Mouse (Mus musculus): ENCODE data around the gene Gusb. TPM values are rescaled to one million over a fixed set of nuclear protein-coding genes. Genes with fewer than 3 reads are reported as not detected.
"Not testable (repeated sequence)": the region's sequence is repeated elsewhere in the genome, so short reads cannot be mapped to it uniquely, and the experiment has no call there.

Gusb gene
- polyA plus RNA-seq, 1 experiment from 2014 or later = 20.6 TPM

DNA sequence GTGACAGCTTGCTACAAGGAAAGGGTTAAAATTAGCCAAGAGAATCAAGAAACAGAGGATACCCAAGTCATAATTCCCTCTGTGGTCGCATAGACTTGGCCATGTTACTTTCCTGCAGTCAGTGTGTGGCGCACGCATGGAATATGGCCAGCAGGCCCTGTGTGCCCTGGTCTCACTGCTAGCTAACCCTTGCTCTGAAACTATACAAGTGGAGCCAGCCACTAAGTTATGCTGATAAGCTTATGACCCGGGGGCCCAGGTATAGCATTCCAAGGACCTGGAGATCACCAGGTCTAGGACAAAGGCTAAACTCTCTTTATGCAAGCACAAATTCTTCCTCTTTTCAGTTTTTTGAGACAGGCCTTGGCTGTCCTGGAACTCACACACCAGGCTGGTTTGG, 37.9 kb upstream of the Gusb start:
- ATAC-seq (ENCODE audit: low FRiP score) = no peak
- Histone ChIP-seq H3K4me3 (replicated peaks) (no peak overlapping the region), H3K4me2 (no peak overlapping the region), H3K36me3 (replicated peaks) (peaks cover 70% of the 10 kb centered on the region), H3K27me3 (no peaks in the 10 kb centered on the region), H3K4me1 (no peaks in the 10 kb centered on the region), H3K27ac (no peak overlapping the region), H3K9ac (no peak overlapping the region), H3K9me3 (no peaks in the 10 kb centered on the region)
- 93% methylated on average over 4 of the region's 4 CpGs for WGBS

DNA sequence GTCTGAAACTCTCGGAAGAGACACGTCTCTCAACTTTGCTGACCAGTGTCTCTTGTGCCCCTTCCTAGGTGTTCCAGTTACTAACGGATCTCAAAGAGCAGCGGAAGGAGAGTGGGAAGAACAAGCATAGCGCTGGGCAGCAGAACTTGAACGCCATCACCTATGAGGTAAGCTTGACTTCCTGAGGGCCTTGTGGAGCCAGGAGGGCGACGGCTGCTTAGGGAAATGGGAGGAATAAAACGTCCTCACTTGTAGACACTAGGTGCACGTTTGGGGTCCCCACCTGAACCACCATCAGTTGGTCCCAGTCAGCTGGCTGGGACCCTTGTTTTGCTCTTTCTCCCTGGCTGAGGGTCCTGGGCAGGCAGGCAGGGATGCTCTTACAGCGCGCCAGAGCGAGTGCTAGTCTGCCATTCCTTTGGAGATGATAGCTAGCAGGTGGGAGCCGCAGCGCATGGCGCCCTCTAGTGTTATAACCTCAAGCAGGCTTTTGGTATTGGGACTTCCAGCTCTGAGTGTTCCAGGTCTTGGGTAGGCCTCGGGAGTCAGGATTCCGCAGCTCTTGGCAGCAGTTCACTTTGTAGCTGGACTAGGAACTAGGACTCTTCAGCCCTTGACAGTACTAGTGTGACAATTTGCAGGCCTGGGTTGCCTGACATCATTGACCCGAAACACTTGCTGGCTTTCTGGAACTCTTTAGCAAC, 35.1 kb upstream of the Gusb start:
- no peaks in the 10 kb centered on the region for H3K9me3 ChIP-seq
- H3K9ac ChIP-seq = no peak overlapping the region
- H3K27me3 ChIP-seq = no peaks in the 10 kb centered on the region
- no peak overlapping the region for H3K4me3 ChIP-seq (replicated peaks)
- H3K36me3 ChIP-seq (replicated peaks) = peaks cover 55% of the 10 kb centered on the region
- no peaks in the 10 kb centered on the region for H3K4me1 ChIP-seq
- no peak for ATAC-seq (ENCODE audit: low FRiP score)
- H3K4me2 ChIP-seq = no peak overlapping the region
- WGBS = 68% methylated on average over 19 of the region's 19 CpGs
- no peak overlapping the region for H3K27ac ChIP-seq

DNA sequence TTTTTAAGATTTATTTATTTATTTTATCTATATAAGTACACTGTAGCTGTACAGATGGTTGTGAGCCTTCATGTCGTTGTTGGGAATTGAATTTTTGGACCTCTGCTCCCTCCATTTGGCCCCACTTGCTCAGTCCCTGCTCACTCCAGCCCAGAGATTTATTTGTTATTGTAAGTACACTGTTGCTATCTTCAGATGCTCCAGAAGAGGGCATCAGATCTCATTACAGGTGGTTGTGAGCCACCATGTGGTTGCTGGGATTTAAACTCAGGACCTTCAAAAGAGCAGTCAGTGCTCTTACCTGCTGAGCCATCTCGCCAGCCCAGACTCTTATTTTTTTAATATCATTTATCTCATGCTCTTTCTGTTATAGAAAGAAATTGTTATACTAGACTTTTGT, 33.5 kb upstream of the Gusb start:
- H3K9ac ChIP-seq; ATAC-seq (ENCODE audit: low FRiP score); H3K4me1 ChIP-seq; H3K27ac ChIP-seq; H3K9me3 ChIP-seq; H3K27me3 ChIP-seq; H3K4me2 ChIP-seq; H3K4me3 ChIP-seq (replicated peaks): not testable (repeated sequence)
- 68% methylated on average over 2 of the region's 2 CpGs for WGBS
- H3K36me3 ChIP-seq (replicated peaks) = peaks cover 40% of the 10 kb centered on the region

DNA sequence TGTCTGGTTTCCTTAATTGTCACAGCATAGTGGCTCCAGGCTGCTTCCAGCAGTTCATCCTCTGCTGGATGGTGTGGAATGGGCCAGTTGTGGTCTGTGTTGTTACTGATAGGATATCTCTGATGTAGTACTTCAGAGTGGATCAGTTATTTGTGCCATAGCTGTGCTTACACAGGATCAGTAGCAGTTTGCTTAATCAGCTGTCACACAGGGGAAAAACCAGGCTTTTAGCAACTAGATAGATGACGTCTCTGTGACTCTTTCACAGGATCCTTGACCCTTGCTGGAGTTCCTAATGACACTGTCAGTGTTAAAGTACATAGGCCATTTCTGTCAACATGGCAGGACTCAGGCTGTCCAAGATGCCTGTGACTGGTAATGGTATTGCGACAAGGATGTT, 31.0 kb upstream of the Gusb start:
- no peak for ATAC-seq (ENCODE audit: low FRiP score)
- no peaks in the 10 kb centered on the region for H3K9me3 ChIP-seq
- WGBS = 83% methylated on average over 2 of the region's 2 CpGs
- peaks cover 10% of the 10 kb centered on the region; the same call in 1 of the 2 replicates for H3K4me1 ChIP-seq
- no peak overlapping the region for H3K9ac ChIP-seq
- H3K4me3 ChIP-seq (replicated peaks) = no peak overlapping the region
- no peaks in the 10 kb centered on the region for H3K27me3 ChIP-seq
- no peak overlapping the region for H3K27ac ChIP-seq
- peaks cover 23% of the 10 kb centered on the region for H3K36me3 ChIP-seq (replicated peaks)
- H3K4me2 ChIP-seq = no peak overlapping the region

DNA sequence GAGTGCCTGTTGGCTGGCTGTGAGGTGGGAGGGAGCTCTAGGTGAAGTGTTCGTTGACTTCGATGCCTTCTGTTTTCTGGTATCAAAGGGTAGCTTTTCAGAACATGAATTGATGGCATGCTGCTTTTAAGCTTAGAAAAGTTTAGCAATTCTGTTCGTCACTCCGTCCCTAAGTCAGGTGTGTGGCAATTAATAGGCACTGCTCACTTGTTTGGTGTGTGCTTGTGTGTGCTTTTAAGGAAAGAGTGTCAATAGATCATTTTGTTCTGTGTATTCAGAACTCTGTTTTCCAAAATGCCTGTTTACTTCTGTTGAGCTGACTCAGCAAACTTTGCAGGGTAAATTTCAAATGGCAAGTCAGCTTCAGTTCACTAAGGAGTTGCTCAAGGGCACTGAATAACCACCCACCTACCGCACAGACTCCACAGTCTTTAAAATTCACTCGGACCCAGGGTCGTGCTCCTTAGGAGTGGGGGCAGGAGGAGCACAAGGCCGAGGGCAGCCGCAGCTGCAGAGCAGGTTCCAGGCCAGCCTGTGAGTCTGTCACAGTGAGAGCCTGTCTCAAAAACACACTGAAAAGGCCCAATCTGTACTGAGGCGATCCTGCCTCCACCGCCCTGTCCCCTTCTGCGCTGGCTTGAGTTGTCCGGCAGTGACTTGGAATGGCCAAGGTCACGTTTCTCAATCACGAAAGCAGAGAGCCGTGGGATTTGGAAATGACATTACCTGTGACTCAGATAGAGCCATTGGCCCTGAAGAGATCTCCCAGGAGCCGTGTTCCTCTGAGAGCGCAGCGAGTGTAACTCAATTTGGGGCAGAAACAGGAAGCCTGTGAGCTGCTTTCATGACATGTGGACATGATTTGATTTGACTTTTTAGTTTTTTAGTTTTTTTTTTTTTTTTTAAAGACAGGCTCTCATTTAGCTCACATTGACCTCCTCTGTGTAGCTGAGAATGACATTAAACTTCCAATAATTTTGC, 28.9 kb upstream of the Gusb start:
- H3K4me1 ChIP-seq = peaks cover 10% of the 10 kb centered on the region; the same call in 1 of the 2 replicates
- no peaks in the 10 kb centered on the region for H3K9me3 ChIP-seq
- WGBS = 94% methylated on average over 19 of the region's 19 CpGs
- no peak overlapping the region for H3K4me3 ChIP-seq (replicated peaks)
- no peak for ATAC-seq (ENCODE audit: low FRiP score)
- peaks cover 11% of the 10 kb centered on the region for H3K27me3 ChIP-seq
- H3K36me3 ChIP-seq (replicated peaks) = peaks cover 12% of the 10 kb centered on the region; the same call in 1 of the 2 replicates
- no peak overlapping the region for H3K4me2 ChIP-seq
- no peak overlapping the region for H3K9ac ChIP-seq
- no peak overlapping the region for H3K27ac ChIP-seq

DNA sequence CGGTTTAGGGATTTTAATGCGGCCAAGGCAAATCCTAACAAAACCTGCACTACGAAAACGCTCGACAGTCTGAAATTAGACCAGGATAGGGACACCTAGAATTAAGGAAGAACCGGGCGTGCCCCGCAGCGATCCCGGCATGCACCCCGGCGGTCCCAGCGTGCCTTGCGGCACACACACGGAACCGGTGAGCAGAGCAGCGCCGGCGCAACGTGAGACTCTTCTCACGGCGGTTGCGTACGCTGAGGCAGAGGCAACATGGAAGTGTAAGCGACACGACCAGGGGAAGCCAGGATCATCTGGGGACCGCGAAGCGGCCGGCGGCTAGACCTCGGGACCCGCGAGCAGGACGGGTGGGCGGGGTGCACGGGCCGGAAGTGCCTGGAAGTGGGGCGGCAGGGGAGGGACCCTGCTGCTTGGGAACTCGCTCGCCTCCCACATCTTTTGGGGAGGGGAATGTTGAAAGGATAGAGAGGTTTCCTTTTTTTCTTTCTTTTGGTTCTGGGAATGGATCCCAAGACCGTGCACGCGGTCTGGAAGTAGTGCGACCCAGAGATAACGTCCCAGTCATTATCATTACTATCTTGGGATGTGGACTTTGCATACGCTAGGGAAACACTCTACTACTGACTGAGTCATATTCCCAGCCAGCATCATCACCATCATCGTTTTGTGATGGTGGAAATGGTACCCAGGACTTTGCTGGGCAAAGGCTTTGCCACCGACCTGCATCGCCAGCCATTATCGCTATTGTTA, 26.5 kb upstream of the Gusb start, which contains the start of the genes Asl and Crcp:
Gene Asl, minus strand, starts transcription at position 106 of the 756 bp plus-strand sequence.
Gene Crcp, plus strand, starts transcription at position 149 of the 756 bp plus-strand sequence.
- Histone ChIP-seq H3K4me2 (peak within 1 kb of the TSS; percentile 75), H3K9ac (peak within 1 kb of the TSS; percentile 83), H3K4me1 (peaks cover 13% of the 10 kb centered on the region; the same call in 1 of the 2 replicates), H3K27me3 (peaks cover 11% of the 10 kb centered on the region), H3K27ac (peak within 1 kb of the TSS; percentile 94), H3K4me3 (replicated peaks) (peak within 1 kb of the TSS; percentile 79), H3K36me3 (replicated peaks) (no peaks in the 10 kb centered on the region), H3K9me3 (no peaks in the 10 kb centered on the region)
- ATAC-seq (ENCODE audit: low FRiP score) = peak; percentile 82
- 2% methylated on average over 50 of the region's 51 CpGs for whole genome bisulfite sequencing

DNA sequence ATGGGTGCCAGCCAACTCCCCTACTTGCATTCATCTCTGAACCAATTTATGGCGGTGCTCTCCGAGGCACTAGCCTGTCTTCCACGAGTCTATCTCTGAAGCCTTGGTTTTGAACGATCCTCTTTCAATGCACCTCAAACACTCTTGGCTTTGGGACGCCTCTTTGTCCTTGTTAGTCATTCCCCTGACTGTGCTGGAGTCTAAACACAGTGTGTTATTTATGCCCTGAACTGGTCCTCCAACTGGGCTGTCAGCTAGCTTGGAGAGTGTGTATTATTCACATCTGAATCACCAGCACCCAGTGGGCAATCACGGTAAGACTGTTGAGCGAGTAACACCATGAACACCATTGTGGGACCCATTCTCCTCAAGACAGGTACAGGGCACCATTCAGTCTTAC, 24.8 kb upstream of the Gusb start:
- no peak for ATAC-seq (ENCODE audit: low FRiP score)
- no peaks in the 10 kb centered on the region for H3K9me3 ChIP-seq
- whole genome bisulfite sequencing = 87% methylated on average over 7 of the region's 7 CpGs
- H3K36me3 ChIP-seq (replicated peaks) = no peaks in the 10 kb centered on the region
- H3K9ac ChIP-seq = no peak overlapping the region
- no peak overlapping the region for H3K27ac ChIP-seq
- H3K27me3 ChIP-seq = peaks cover 11% of the 10 kb centered on the region
- H3K4me2 ChIP-seq = no peak overlapping the region
- no peak overlapping the region for H3K4me3 ChIP-seq (replicated peaks)
- peaks cover 18% of the 10 kb centered on the region; the same call in 1 of the 2 replicates for H3K4me1 ChIP-seq

DNA sequence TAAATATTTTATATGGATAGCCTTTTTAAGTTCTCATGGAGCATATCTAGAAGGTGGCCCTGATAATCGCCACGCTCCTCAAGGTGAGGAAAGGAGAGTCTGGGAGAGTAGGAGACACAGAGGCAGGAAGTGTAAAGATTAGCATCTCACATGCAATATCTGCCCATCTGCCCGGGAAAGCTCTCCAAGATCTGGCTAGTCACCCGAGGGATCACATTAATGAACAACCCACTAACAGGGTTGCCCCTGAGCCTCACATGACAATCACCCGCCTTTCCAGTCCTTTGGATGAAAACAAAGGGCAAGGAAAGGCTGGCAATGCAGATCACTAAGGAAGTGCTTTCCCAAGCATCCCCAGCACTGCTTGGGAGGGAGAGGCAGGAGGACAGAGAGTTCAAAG, 24.3 kb upstream of the Gusb start:
- Histone ChIP-seq H3K36me3 (replicated peaks) (no peaks in the 10 kb centered on the region), H3K27ac (no peak overlapping the region), H3K4me1 (peaks cover 18% of the 10 kb centered on the region; the same call in 1 of the 2 replicates), H3K4me3 (replicated peaks) (no peak overlapping the region), H3K9ac (no peak overlapping the region), H3K9me3 (no peaks in the 10 kb centered on the region), H3K4me2 (no peak overlapping the region), H3K27me3 (peaks cover 11% of the 10 kb centered on the region)
- ATAC-seq (ENCODE audit: low FRiP score) = no peak
- WGBS = 79% methylated on average over 5 of the region's 5 CpGs

DNA sequence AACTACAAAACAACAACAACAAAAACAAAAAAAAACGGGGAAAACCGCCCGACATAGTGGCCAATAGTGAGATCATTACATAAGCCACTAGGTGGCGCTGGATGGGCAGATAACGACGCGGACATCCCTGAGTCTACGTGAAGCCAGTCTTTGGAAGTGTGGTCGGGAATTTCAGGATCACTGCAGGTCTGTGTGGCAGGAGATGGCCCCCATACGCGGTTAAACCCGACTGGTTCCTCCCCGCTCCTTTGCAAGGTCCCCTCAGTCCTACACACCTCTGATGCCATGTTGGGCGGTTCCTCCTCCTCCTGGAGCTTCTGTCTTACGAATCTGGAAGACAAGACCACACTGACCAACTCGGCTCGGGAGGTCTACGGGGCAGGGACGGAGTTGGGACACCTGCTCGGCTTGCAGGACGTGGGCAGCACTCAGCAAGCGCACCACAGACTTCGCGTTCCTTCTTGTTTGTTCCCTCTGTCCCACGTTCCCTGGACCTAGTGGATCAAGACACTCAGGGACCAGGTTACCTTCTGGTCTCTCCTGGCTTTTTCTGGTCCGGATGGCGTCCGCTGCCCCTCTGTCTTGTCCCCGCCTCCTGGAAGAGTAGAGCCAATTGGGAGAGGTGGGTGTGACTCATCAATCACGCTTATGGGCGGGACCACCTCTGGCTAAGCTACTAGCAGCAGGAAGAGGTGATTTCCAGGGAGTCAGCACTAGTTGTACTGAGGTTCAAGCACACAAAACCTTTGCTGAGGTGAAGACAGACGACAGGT, 21.1 kb upstream of the Gusb start:
- peak overlapping the region; percentile 65 for H3K27ac ChIP-seq
- peaks cover 11% of the 10 kb centered on the region for H3K27me3 ChIP-seq
- ATAC-seq (ENCODE audit: low FRiP score) = peak; percentile 92
- peak overlapping the region; percentile 53 for H3K9ac ChIP-seq
- peak overlapping the region; percentile 76 for H3K4me2 ChIP-seq
- H3K36me3 ChIP-seq (replicated peaks) = no peaks in the 10 kb centered on the region
- WGBS = under 1% methylated on average over 32 of the region's 32 CpGs
- H3K9me3 ChIP-seq = no peaks in the 10 kb centered on the region
- H3K4me1 ChIP-seq = peaks cover 8% of the 10 kb centered on the region; the same call in 1 of the 2 replicates
- H3K4me3 ChIP-seq (replicated peaks) = peak overlapping the region; percentile 59

DNA sequence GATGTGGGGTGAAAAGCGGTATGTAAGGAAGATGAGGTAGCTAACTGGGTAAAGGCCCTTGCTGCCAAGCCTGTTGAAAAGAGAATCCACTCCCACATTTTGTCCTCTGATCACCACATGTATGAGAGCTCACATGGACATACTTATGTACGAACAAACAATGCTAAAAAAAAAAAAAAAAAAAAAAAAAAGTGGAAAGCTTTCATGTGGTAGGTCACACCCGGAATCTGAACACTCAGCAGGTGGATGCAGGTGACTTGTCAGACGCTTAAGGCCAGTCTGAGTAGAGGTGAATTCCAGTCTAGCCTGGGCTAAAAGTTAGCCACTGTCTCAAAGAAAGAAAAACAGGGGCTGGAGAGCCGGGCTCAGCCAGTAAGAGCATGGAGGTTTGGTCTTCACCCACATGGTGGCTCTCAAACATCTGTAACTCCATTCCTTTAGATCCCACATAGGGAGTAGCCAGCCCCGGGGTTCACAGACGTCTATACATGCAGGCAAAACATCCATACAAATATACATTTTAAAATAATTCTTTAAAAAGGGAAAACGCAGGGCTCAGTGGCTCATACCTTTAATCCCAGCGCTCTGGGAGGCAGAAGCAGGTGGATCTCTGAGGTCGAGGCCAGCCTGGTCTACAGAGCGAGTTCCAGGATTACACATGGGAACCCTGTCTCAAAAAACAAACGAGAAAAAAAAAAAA, 20.4 kb upstream of the Gusb start:
- 44% methylated on average over 12 of the region's 12 CpGs for WGBS
- Histone ChIP-seq H3K9me3 (no peaks in the 10 kb centered on the region), H3K27me3 (peaks cover 7% of the 10 kb centered on the region), H3K27ac (no peak overlapping the region), H3K4me2 (peak overlapping the region; percentile 76), H3K36me3 (replicated peaks) (no peaks in the 10 kb centered on the region), H3K4me3 (replicated peaks) (peak overlapping the region; percentile 59; the same call in 1 of the 2 replicates), H3K4me1 (peaks cover 8% of the 10 kb centered on the region; the same call in 1 of the 2 replicates), H3K9ac (0 out of 2 replicates have a peak overlapping the region, but pooled peaks have one; percentile 25)
- ATAC-seq (ENCODE audit: low FRiP score) = 0 out of 2 replicates have a peak, but pooled peaks have one; percentile 1

DNA sequence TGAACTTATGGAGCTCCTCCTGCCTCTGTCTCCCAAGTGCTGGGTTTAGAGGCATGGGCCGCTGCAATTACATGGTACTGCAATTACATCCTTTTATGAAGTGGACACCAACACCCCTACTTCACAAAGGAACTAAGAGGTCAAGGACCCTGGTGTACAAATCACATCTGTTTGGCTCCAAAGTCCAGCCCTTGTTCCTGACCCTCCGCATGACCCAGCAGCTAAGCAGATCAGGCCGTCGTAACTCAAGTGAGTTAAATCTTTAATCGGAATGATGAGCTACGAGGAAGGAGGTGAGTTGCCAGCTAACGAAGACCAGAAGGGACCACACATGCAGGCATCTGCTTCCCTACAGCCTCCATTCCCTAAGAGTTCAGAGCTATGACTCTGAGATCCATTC, 19.5 kb upstream of the Gusb start:
- Histone ChIP-seq H3K27ac (no peak overlapping the region), H3K4me3 (replicated peaks) (no peak overlapping the region), H3K4me2 (no peak overlapping the region), H3K27me3 (peaks cover 3% of the 10 kb centered on the region), H3K9ac (no peak overlapping the region), H3K4me1 (peaks cover 8% of the 10 kb centered on the region; the same call in 1 of the 2 replicates), H3K9me3 (no peaks in the 10 kb centered on the region), H3K36me3 (replicated peaks) (no peaks in the 10 kb centered on the region)
- ATAC-seq (ENCODE audit: low FRiP score) = no peak
- 83% methylated on average over 7 of the region's 7 CpGs for WGBS
